Mouse (Mus musculus) ES-E14 (cell line): ENCODE measurements around the gene Chrna9. TPM values are rescaled to one million over a fixed set of nuclear protein-coding genes. Genes with fewer than 3 reads are reported as not detected.
A peak's percentile ranks its signal among the peaks of the same experiment; 100 is the strongest.

ENCODE experiments used
- DNase-seq: peaks from one replicate; pipeline ENCODE4 v3.0.0-alpha.2; 2013; ENCODE audit warnings: low read depth, low spot score
- H3K27ac ChIP-seq: 2 replicates; pipeline ENCODE4 v1.5.1; 2012; ENCODE audit warnings: low read depth, mild to moderate bottlenecking, low read length, moderate library complexity, mixed read lengths; ENCODE audit not compliant: poor library complexity, insufficient read depth, severe bottlenecking
- H3K36me3 ChIP-seq: 2 replicates; pipeline ENCODE4 v1.6.1; 2012; ENCODE audit warnings: mild to moderate bottlenecking, low read length, moderate library complexity, mixed read lengths; ENCODE audit not compliant: control insufficient read depth, poor library complexity, insufficient read depth, severe bottlenecking
- H3K4me1 ChIP-seq, 2 experiments: fragments of 150-350 bp in 1 of 2; sonication (generic) in 1 of 2; 2 replicates each; pipeline ENCODE4 v1.6.1; 2012; ENCODE audit warnings: low read length in 2 of 2, mild to moderate bottlenecking in 1 of 2, mixed read lengths in 1 of 2; ENCODE audit not compliant: control insufficient read depth in 2 of 2, insufficient read depth in 2 of 2, poor library complexity in 1 of 2
- H3K4me3 ChIP-seq, 2 experiments: fragments of 150-350 bp in 1 of 2; sonication (generic) in 1 of 2; 2 replicates each; pipeline ENCODE4 v1.5.1; 2012; ENCODE audit warnings: low read length in 2 of 2, low read depth in 1 of 2, mild to moderate bottlenecking in 1 of 2, mixed read lengths in 1 of 2; ENCODE audit not compliant: insufficient read depth in 1 of 2, poor library complexity in 1 of 2, severe bottlenecking in 1 of 2
- H3K9ac ChIP-seq: 2 replicates; pipeline ENCODE4 v1.6.1; 2012; ENCODE audit warnings: low read depth, mild to moderate bottlenecking, low read length, mixed read lengths; ENCODE audit not compliant: poor library complexity, insufficient read depth, severe bottlenecking
- H3K9me3 ChIP-seq: fragments of 150-350 bp; sonication (generic); 2 replicates; pipeline ENCODE4 v1.6.1; 2012; ENCODE audit warnings: low read depth, mild to moderate bottlenecking, low read length; ENCODE audit not compliant: control insufficient read depth, insufficient read depth
- CHD2 ChIP-seq: IDR thresholded peaks from 2 replicates; pipeline ENCODE4 v1.6.1; 2014; ENCODE audit warnings: mild to moderate bottlenecking, low read depth, low read length, inconsistent platforms
- HCFC1 ChIP-seq: IDR thresholded peaks from 2 replicates; pipeline ENCODE4 v1.6.1; 2012; ENCODE audit warnings: low read length, inconsistent platforms, borderline replicate concordance; ENCODE audit not compliant: insufficient read depth
- MAFK ChIP-seq: IDR thresholded peaks from 2 replicates; pipeline ENCODE4 v1.6.1; 2014; ENCODE audit warnings: mild to moderate bottlenecking, low read depth, low read length, inconsistent platforms; ENCODE audit not compliant: insufficient read depth
- ZC3H11A ChIP-seq: IDR thresholded peaks from 2 replicates; pipeline ENCODE4 v1.6.1; 2012; ENCODE audit warnings: low read depth, mild to moderate bottlenecking, inconsistent platforms, low read length, borderline replicate concordance
- ZNF384 ChIP-seq: IDR thresholded peaks from 2 replicates; pipeline ENCODE4 v1.6.1; 2012; ENCODE audit warnings: low read depth, low read length, inconsistent platforms
- in situ Hi-C, 2 experiments: fragments of 600-800 bp; cut with MboI; formaldehyde crosslinking; loops; one replicate each; pipeline ENCODE4 v1.15.1; 2025; ENCODE audit warnings: low sequenced_read_pairs in 2 of 2, inconsistent platforms in 1 of 2; ENCODE audit not compliant: unreplicated experiment in 2 of 2
- total RNA-seq: library from RNA; depleted of rRNA; stranded (reverse); fragments of 300-350 nt; gene quantifications from 2 replicates; pipeline ENCODE4 v1.2.3, GENCODE M21; 2012

The Chrna9 gene
- total RNA-seq, 1 experiment: 11.2 TPM

GRCm38 (mm10) chr5:65955343-65956143 is 20.8 kb downstream of the Chrna9 start:
- peaks cover 0 to 15% of the 10 kb centered on the region in 2 experiments; a peak in 2 of 4 replicates for H3K4me1 ChIP-seq
- peak; percentile 87 for DNase-seq
- peak overlapping the region; percentile 57 for H3K27ac ChIP-seq
- TF ChIP-seq ZNF384: peak; percentile 30; the same call in 1 of the 2 replicates
- peak; percentile 38; the same call in 1 of the 2 replicates for TF ChIP-seq ZC3H11A
- peak; percentile 25; the same call in 1 of the 2 replicates for TF ChIP-seq CHD2
- no peak for TF ChIP-seq MAFK
- TF ChIP-seq HCFC1: 0 out of 2 replicates have a peak, but pooled peaks have one; percentile 52
- in situ Hi-C loops: no loop called here
- peak overlapping the region; percentile 58 for H3K9ac ChIP-seq
- peak overlapping the region; percentile 45 to 75 for H3K4me3 ChIP-seq
- H3K9me3 ChIP-seq: no peaks in the 10 kb centered on the region
- H3K36me3 ChIP-seq: no peaks in the 10 kb centered on the region

- TF ChIP-seq ZNF384: peak; percentile 82
- TF ChIP-seq HCFC1: no peak
- Histone ChIP-seq H3K36me3 (no peaks in the 10 kb centered on the region), H3K27ac (peak overlapping the region; percentile 57), H3K9ac (peak overlapping the region; percentile 58), H3K9me3 (no peaks in the 10 kb centered on the region), H3K4me3 (peak overlapping the region; percentile 45 to 75), H3K4me1 (peaks cover 0 to 17% of the 10 kb centered on the region in 2 experiments; a peak in 2 of 4 replicates)
- no peak for DNase-seq
- in situ Hi-C loops: no loop called here
Observed at GRCm38 (mm10) chr5:65956144-65957008, 21.7 kb downstream of the Chrna9 start.

- DNase-seq: no peak
- peaks cover 0 to 16% of the 10 kb centered on the region in 2 experiments; a peak in 2 of 4 replicates for H3K4me1 ChIP-seq
- H3K9ac ChIP-seq: no peak overlapping the region
- in situ Hi-C loops: no loop called here
- TF ChIP-seq MAFK (no peak), ZNF384 (no peak), CHD2 (no peak), HCFC1 (no peak), ZC3H11A (no peak)
- H3K27ac ChIP-seq: no peak overlapping the region
- no peak overlapping the region for H3K4me3 ChIP-seq
- no peaks in the 10 kb centered on the region for H3K9me3 ChIP-seq
- no peaks in the 10 kb centered on the region for H3K36me3 ChIP-seq
Observed at GRCm38 (mm10) chr5:65958597-65958996, 23.9 kb downstream of the Chrna9 start.

- in situ Hi-C loops: no loop called here
- Histone ChIP-seq H3K9me3 (no peaks in the 10 kb centered on the region), H3K4me1 (peaks cover 0 to 11% of the 10 kb centered on the region in 2 experiments; a peak in 2 of 4 replicates), H3K36me3 (no peaks in the 10 kb centered on the region), H3K27ac (no peak overlapping the region), H3K9ac (0 out of 2 replicates have a peak overlapping the region, but pooled peaks have one; percentile 43), H3K4me3 (peak overlapping the region; percentile 35 to 49; a peak in 3 of 4 replicates)
- no peak for DNase-seq
- TF ChIP-seq CHD2 (no peak), MAFK (peak; percentile 37)
Observed at GRCm38 (mm10) chr5:65959893-65960596, 25.3 kb downstream of the Chrna9 start.
